Mouse (Mus musculus) bone marrow, adult 2 months (tissue): Measurements from ENCODE around the gene Dnajc25.

Experiments
- CTCF ChIP-seq: fragments of 200-500 bp; IDR thresholded peaks from 2 replicates; pipeline ENCODE4 v1.5.1; 2011; ENCODE audit warnings: low read length, control low read depth; ENCODE audit not compliant: control insufficient read depth, insufficient read depth
- POLR2A ChIP-seq: fragments of 200-500 bp; IDR thresholded peaks from 2 replicates; pipeline ENCODE4 v1.6.1; 2011; ENCODE audit warnings: low read depth, mild to moderate bottlenecking, control low read depth, low read length, borderline replicate concordance; ENCODE audit not compliant: control insufficient read depth

GRCm38 (mm10) chr4:58998688-58999087 is 3.8 kb downstream of the Dnajc25 start:
- TF ChIP-seq POLR2A (no peak), CTCF (no peak)
